Mouse (Mus musculus) right cerebral cortex, postnatal 25 days (tissue): ENCODE results near the gene Olfr279.
A peak's percentile ranks its signal among the peaks of the same experiment; 100 is the strongest.
"Not testable (repeated sequence)": the region's sequence is repeated elsewhere in the genome, so short reads cannot be mapped to it uniquely, and the experiment has no call there.

Experiments used
- DNase-seq: peaks from one replicate; pipeline ENCODE4 v3.0.0; 2022

The Olfr279 gene

DNA sequence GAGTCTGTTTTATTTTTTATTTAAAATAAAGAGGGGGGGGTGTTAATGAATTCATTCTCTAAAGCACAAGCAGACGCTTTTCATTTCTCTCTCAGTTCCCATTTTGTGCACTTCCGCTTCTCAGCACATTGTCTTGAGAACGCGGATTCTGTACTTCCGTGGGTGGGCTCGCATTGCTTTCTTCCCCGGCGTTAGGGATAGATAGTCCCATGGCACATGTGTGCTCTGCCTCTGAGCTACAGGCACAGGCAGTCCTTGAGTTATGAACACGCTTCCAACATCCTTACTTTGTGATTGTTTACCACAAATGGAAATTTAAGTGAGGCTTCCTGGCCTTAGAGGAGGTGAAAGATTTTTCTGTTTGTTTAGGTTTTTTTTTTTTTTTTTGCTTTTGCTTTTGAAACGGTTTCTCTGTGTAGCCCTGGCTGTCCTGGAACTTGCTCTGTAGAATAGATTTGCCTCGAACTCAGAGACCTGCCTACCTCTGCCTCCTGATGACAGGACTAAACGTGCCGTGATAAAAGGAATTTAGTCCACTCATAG, 19.3 kb downstream of the Olfr279 start:
- no peak for DNase-seq

DNA sequence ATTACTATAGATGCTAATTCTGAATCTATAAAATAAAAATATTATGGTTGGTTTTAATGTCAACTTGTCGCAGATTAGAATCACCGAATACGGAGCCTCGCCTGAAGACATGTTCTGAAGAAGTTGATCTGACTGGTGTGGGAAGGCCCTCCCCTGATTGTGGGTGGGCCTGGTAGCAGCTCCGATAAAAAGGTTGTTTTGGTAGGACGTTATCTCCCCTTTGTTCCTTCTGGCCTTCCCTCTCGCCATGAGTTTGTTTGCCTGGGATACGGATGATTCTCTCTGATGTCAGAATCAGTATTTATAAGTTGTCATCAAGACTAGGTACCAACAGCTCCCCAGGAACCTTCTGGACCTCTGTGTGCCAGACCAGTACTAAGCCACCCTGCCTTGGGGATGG, 20.0 kb downstream of the Olfr279 start:
- no peak for DNase-seq

DNA sequence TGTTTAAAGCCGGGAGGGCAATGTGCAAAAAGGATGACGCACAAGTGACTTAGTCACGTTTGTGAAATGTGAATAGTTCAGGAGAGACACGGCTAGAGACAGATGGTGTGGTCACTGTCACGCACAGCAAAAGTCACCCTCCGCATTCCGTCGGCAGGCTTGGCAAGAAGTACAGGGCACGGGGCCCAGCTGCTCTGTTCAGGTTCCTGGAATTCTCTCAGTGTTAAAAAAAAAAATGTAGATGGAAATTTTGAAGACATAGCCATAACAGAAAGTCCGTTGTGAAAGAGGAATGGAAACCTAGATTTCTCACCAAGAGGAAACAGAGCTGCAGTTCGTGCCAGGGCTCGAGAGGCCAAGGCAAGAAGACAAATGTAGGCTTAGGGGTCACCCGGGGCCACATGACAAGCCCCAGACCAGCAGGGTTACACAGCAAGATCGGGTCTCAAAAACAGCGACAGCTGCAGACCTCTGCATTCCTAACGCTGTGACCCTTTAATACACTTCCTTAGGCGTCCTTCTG, 20.7 kb downstream of the Olfr279 start:
- DNase-seq, result peak; percentile 23

DNA sequence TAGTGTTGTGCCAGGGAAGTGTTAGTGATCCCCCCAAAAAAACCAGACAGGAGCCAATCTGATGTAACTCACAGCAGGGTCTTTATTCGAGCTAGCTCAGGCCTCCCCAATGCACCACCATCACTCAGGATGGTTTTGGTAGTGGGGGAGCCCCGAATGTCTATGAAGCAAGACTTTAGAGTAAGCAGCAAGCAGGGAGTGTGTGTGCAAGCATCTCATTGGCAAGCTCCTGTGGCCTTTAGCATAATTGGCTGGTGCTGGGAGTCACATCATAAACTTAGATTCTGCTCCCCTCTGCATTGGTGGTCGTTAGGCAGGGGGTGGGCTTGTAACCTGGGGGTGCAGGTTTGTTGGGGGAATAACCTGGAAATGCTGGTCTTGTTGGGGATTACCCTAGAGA, 21.5 kb downstream of the Olfr279 start:
- not testable (repeated sequence) for DNase-seq

DNA sequence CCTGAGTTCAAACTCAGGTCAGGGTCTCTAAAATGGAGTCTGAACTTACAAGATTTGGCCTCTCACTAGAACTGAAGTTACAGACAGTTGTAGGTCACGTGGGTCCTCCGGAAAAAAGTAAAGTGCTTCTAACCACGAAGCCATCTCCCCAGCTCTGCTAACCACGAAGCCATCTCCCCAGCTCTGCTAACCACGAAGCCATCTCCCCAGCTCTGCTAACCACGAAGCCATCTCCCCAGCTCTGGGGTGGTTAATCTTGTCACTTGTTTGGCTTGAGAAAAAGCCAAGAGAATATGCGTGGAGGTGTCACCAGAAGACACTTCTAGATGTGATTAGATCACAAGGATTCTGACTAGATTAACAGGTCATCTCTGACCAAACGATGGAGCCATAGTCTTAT, 21.9 kb downstream of the Olfr279 start:
- no peak for DNase-seq

DNA sequence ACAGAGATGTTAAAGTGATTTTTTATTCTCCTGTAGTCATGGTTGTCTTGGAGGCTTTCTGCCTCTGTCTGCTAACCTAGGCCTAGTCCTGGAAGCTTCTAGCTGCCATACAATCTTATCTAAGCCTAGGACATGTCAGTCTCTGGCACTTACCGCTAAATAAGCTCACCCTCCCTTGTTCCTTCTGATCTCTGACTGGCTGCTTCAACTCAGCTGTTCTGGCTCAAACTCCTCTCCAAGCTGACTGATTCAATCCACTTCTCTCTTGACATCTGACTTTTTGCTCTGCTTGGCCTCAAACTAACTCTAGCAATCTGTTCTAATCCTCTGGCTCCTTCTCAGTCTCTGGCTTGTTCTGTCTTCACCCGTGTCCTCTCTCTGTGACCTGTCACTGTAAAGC, 22.6 kb downstream of the Olfr279 start:
- DNase-seq, result not testable (repeated sequence)

DNA sequence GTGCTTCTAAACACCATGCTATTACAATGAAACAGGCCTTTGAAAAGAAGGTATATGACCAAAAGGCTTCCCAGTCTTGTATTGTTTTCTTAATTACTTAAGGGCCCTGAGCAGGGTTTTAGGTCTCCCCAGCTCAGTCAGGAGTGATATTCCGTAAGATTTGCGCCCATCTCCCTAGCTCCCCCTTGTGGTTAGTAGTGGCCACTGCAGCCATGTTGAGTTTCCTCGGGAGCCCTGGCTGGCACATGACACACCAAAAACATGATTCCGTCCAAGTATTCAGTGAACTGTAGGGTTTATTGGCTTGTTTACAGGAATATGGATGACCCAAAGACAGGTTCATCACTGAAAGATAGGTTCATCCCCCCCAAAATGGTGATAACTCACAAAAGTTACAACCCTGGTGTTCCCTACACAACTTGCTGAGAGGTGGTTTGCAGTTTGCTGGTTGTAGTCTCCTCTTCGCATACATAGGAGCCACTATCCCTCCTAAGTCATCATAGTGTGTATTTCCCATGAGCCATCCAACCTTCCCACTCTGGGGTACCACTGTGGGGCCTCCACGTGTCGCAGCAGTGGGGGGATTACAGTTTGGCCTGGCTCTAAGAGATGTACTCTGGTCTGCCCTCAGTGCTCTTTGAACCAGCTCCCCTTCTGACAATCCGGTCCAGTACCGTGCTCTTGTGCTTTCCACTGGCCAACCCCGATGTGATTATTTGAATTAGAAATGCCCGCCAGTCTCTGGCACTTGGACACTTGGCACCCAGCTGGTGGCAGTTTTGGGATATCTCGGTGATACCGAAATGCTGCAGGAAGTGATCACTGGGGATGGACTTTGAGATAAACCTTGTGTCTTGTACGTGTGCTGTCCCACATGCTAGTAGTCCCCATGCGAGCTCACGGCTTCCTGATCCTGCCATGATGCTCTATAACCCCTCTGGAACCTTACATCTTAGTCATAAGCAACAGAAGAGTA, 25.5 kb downstream of the Olfr279 start:
- peak; percentile 30 for DNase-seq

DNA sequence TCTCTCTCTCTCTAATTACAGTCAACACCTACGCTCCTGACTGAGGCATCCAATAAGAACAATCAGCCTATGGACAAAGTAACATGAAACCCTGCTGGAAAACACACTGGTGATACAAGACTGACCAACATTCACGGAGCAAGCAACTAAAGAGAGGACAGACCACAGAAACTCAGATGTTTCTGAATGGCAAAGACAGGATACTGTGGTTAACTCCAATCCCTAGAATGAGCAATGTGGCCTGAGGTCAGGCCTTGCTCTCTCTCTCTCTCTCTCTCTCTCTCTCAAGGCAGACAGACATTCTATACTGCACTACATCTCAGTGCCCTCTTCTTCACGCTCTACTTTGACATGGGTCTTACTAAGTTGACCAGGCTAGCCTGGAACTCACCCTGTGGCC, 29.0 kb downstream of the Olfr279 start:
- DNase-seq, result no peak

DNA sequence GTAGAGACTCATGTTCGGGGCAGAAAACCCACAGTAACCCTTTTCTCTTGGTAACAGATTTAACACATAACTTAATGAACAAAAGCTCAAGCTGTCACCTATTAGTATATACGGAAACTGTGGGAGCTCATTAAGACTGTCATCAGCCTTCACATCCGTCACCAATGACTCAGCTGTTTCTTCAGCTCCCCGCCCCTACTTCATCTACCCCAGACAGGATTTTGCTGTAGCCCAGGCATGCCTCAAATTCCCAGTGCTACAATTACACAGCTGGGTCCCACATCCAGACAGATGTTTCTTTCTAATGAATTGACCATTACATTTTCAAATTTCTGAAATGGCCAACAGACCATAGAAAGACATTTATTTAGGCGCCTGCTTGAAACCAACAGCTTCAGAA, 33.9 kb downstream of the Olfr279 start:
- no peak for DNase-seq

DNA sequence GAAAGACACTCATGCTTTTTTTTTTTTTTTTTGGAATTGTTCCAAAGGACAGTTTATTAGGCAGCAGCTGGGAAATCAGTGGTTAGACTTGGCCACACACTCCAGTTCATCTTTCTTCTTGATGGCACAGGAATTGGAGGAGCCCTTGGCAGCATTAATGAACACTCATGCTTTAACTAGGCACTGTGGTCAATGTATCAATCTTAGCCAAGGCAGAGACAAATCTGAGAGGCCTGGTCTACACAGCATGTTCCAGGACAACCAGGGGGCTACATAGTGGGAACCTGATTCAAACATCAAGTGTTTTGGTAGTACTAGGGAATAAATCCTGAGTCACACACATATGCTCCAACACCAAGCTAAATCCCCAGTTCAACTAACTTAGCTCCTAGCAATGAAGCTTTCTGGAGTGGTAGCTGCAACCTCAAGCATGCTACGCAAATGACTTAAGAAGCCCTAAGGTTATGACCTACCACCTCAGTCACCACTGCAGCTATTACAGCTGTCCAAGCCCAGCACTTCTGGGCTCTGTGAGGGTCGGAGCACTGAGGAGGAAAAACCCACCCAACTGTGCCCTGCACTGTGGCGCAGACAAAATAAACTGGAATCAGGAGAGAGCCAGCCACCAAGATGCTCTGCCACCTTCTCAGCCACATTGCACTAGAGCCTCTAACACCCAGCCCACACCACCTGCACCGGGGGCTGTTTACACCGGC, 35.0 kb downstream of the Olfr279 start:
- no peak for DNase-seq

DNA sequence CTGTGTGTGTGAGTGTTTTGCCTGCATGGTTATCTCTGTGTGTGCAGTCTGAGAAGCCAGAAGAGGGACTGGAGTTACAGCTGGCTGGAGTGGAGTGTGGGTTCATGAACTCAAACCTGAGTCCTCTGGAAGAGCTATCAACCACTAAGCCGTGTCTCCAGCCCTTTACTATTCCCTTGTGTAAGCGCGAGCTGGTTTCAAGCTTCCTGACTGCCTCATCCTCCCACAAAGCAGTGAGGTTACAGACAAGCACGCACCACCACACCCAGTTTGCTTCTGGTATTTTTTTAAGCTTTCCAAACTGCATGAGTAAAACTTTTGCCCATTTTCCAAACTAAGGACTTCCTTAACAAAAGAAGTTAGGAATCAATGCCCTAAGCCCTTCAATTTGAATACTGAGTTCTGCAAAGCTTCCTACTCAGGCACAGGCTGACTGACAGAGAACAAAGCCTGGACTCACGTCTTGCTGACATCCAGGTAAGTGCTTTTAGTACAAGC, 35.9 kb downstream of the Olfr279 start:
- DNase-seq, result no peak

DNA sequence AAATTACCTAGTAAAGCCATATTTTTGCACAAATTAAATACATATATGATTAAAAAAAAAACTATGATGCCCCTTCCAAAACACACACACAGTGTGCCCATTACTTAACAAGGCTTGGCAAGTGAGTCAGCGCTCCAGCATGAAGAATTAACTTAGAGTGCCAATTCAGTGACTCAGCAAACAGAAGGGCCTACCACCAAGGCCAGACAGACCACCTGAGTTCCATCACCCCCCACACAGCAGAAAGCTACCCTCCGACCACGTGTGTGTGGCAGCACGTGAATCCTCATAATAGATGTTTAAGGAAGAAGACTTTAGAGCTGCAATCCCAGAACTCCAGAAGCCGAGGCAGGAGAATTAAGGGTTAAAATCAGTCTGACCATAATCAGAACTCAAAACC, 40.1 kb downstream of the Olfr279 start:
- DNase-seq, result peak; percentile 24

DNA sequence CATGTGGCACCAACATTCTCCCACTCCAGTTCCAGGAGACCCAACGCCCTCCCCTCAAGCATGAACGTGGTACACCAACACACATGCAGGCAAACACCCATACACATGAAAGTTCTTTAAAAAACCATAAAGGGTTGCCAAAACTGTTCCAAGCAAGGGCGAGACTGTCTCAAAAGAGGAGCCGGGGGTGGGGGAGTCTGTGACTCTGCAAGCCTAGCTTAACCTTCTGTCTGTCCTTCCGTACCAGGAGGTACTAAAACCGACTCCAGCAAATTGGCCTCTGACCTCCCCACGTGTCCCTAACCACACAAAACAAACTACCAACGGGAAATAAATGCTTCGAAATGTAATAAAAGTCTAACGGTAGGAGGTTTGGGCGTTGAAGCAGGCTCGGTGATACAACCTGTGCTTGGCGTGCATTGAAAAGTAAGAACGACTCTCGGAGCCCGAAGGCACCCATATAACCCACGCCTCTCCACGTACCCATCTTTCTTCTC, 40.9 kb downstream of the Olfr279 start:
- no peak for DNase-seq

DNA sequence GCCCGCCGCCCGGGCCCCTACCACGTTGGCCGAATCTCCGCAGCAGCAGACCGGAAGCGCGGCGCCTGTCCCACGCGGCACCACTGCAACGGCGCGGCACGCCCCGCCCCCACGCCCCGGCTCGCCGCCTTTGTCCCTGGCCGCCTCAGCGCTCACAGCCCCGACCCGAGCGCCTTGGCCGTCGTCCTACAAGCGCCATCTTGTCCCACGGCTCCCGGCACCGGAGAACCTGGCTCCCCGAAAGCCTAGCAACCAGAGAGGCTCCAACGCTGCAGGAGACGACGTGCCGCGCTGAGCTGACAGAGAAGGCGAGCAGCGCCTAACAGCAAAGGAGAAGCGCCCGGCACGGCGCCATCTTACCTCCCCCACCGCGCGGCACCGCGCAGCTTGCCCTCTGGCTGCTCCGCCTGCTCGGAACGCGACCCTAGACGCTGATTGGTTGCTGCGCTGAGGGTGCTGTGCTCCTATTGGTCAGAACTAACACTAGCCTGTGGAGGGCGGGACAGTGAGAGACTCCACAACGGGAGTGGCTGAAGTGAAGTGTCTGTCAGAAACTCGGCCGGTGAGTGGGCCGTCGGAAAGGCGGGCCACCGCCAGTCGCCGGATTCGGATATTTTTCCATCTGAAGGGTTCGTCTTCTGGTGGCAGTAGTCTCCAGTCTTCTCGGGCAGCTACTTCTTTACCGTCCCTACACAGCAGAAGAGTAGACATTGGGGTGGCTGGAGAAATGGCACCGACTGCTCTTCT, 41.9 kb downstream of the Olfr279 start, which contains the start of gene Kansl2:
Kansl2 (minus strand) TSS at position 384 of the 747 bp plus-strand sequence.
- DNase-seq, result peak; percentile 99

DNA sequence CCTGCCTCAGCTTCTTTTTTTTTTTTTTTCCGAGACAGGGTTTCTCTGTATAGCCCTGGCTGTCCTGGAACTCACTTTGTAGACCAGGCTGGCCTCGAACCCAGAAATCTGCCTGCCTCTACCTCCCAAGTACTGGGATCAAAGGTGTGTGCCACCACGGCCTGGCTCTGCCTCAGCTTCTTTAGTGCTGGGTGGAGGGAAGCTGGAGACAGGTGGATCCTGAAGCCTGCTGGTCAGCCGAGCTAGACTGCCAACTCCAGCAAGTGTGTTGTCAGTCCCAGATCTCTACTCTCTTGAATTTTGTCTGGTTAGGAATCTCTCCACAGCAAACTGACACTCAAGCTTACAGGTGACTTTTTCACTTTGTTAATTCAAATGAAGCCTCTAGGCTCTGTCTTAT, 43.7 kb downstream of the Olfr279 start:
- no peak for DNase-seq

DNA sequence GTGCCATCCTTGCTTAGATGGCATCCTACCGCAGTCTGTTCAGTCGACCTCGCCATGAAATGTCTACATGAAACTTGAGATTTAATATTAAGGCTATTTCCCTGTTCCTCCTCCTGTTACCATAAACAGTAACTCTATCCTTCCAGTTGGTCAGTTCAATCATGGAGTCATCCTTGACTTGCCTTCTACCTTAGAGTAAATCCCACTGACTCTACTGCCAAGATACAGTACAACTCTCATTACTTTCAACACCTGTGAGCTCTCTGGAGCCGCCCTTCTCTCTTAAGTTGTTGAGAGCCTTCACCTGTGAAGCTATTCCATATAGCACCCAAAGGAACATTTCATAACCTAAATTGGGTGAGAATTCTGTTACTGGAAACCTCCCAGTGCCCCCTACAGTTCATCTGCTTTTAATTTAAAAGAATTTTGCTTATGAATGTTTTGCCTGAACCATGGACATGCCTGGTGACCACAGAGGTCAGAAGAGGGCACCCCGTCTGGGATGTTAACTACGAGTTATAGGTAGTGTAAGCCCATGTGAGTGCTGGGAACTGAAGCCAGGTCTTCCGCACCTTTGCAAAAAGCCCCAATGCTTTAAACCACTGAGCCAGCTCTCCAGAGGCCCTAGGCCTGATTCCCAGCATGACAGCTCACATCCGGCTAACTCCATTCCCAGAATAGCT, 44.8 kb downstream of the Olfr279 start:
- no peak for DNase-seq

DNA sequence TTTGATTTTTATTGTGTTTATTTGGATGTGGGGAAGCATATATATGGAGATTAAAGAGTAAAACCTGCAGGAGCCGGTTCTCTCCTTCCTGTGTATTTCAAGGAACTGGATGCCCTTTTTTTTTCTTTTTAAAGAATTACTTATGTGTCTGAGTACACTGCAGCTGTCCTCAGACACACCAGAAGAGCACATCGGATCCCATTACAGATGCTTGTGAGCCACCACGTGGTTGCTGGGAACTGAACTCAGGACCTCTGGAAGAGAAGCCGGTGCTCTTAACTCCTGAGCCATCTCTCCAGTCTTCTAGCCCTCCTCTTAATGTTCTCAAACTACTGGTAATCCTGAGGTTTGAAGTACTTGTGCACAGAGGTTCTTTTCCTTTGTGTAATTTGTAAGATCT, 45.7 kb downstream of the Olfr279 start:
- DNase-seq, result no peak

DNA sequence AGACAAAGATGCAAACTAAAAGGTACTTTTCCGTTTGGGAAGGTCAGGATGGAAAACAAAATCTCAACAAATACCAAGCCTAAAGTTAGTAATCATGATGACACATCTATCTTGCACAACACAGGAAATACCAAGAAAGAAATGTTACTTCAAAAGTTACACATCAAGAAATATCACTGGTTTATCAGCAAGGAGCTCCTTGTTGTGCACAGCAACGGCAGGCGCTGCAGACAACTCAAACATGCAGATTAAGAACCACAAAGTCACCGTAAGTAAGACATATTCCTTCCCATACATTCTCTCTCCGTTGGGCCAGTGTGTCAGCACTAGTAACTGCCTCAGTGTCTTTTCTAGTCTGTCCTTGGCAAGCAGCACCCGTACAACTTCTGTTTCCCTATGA, 48.9 kb downstream of the Olfr279 start:
- DNase-seq, result no peak

DNA sequence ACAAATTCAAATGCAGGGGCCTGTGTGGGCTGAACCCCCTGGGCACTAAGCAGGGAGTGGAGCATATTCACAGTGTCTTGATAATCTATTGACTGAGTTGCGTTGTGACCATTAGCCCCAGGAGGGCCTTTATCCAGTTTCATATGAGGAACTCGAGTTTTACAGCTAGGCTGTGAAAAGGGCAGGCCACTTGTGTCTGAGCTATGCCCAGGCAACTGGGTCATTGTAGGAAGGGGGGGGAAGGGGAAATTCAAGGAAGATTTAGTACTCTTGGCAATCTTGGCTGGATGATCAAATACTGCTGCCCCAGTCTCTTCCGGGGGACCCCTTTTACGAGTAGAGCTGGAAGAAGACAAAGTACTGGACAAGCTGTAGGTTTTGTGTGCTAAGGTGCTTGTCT, 51.1 kb downstream of the Olfr279 start:
- DNase-seq, result no peak

DNA sequence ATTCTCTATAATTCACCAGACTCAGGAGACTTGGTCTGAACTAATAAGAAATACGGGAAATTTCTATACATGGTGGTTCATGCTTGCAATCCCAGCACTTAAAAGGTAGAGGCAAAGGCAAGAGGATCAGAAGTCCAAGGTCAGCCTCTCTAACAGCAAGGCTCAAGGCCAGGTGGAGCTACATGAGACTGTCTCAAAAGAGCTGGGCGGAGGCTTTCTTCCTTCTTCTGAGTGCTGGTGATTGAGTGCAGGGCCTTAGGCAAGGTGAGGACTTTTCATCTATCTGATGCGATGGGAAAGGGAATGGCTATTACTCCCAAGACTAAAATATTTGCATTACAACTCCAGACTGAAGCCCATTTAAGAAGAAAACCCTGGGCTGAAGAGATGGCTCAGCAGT, 52.9 kb downstream of the Olfr279 start:
- no peak for DNase-seq

DNA sequence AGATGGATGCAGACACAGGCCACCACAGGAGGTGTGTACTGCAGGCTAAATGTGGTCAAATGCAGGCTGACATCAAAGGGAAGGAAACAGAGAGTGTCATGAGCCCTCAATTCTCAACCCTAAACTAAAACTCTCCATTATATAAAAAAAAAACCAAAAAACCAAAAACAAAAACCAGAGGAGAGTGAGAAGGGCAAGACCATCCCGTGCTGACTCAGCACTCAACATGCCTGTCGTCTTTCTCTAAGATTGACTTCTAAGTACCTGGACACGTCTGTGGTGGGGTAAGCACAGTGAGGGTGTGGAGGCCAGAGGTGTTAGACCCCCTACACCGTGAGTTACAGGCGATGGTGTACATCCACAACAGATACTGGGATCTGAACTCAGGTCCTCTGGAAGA, 54.6 kb downstream of the Olfr279 start:
- no peak for DNase-seq
